Mouse (Mus musculus) c-Kit-positive CD71-negative TER-119-negative erythroid progenitor cells, embryonic 14.5 days (primary cell): ENCODE data around the gene Gm20661.
A peak's percentile ranks its signal among the peaks of the same experiment; 100 is the strongest.

Experiments
- DNase-seq: peaks from one replicate; pipeline ENCODE4 v3.0.0-alpha.2; 2013; ENCODE audit warnings: low read depth

Gm20661 gene

DNA sequence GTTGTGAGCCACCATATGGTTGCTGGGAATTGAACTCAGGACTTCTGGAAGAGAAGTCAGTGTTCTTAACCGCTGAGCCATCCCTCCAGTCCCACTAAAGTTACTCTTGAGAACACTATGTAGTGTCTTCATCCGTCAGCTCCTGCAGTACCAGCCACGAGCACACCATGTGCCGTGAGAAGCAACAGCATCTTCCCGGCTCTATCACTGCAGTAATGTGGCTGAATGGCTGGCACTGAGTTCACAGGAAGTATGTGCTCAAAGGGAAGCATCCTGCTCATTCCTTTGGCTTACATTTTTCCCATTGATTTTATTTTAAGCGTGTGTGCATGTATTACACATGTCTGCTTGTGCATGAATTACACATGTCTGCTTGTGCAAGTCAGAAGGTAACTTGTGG is 15.4 kb upstream of the Gm20661 start:
- DNase-seq, result no peak

GRCm38 (mm10) chr9:107968531-107968930 is 14.3 kb upstream of the Gm20661 start:
- no peak for DNase-seq

GRCm38 (mm10) chr9:107970311-107970710 is 12.5 kb upstream of the Gm20661 start:
- no peak for DNase-seq

DNA sequence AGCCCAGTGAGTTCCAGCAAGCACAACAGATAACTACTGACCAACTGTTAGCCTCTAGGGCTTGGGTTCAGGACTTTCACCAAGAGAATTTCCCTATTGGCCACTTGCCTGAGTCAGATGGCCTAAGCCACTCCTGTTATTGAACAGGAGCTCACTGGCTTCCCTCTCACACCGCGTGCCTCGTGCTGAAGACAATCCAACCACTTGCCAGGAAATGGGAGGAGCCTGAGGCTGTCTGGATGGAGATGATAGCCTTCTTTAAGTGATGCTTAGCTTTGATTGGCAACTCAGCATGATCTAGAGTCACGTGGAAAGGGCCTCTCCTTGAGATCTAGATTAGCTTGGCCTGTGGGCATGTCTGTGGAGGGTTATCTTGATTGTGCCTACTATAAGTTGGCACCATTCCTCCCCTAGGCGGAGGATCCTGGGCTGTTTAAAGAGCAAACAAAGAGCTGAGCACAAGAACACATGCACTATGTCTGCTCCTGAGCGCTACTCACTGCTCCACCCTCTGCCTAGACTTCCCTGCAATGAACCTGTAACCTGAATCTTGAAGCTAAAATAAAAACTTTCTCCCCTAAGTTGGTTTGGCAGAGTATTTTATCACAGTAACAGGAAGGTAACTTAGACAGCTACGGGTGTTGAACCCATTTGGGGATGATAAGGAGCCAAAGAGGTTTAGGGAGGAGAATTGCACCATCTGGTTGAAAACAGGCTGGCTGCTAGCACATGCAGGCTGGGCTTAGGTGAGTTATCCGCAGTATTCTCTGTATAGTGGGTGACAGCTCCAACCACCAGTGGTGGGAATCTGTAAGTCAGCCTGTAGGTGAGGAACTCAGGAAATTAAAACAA is 10.9 kb upstream of the Gm20661 start:
- DNase-seq, result no peak

- no peak for DNase-seq
These were observed 8.2 kb upstream of the Gm20661 start for GRCm38 (mm10) chr9:107974491-107975171.

- DNase-seq, result peak; percentile 78
These were observed 7.2 kb upstream of the Gm20661 start, which contains the start of gene Uba7 for GRCm38 (mm10) chr9:107975399-107976386. Gene Uba7 (plus strand): TSS chr9:107975505.

DNA sequence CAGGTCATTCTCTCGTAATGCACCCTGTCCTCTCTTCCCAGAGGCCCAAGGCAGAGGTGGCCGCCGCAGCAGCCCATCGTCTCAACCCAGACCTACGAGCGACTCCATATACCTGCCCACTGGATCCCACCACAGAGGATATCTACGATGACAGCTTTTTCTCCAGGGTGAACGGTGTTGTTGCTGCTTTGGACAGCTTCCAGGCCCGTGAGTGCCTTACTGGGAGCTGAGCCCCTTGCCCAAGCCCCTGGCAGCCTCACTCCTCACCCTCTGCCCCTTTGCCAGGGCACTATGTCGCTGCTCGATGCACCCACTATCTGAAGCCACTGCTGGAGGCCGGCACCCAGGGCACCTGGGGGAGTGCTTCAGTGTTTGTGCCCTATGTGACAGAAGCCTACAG is 4.0 kb upstream of the Gm20661 start:
- no peak for DNase-seq

DNA sequence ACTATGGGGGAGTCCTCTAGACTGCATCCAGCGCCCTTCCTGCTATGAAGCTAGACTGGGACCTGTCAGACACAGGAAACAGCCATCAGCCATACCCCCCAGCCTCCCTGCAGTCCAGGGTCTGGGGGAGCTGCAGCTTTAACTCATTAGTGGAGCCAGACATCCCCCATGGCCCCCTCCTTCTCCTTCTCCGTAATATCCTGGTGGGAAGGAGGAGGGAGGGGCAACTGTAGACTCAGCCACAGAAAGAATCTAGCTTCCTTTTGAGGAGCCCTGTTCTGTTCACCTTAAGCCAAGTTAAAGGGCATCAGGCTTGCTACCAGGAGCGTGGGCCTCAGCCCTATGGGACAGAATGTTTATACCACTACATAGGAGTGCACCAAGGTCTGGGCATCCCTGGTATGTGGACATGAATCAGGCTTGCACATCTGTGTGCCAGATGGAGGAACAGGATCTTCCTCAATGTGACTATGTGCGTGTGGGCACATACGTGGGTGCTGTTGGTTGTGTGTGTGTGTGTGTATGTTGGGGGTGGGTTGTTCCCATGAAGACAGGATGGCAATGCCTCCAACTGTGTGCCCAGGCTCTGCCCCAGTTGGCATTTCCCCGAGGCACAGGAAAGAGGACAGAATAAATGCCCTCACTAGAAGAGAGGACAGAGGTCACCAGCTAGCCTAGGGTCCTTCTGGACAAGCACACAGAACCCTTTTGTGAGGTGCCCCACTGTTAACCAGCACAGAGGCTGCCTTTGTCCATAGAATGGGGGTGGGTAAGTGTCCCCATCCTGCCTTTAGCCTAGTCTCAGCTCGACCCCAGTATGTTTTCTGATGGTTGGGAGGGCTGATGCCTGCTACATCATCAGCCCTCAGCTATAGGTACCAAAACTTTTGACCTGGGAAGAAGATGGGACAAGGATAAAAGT is 913 bp upstream of the Gm20661 start:
- DNase-seq, result no peak

DNA sequence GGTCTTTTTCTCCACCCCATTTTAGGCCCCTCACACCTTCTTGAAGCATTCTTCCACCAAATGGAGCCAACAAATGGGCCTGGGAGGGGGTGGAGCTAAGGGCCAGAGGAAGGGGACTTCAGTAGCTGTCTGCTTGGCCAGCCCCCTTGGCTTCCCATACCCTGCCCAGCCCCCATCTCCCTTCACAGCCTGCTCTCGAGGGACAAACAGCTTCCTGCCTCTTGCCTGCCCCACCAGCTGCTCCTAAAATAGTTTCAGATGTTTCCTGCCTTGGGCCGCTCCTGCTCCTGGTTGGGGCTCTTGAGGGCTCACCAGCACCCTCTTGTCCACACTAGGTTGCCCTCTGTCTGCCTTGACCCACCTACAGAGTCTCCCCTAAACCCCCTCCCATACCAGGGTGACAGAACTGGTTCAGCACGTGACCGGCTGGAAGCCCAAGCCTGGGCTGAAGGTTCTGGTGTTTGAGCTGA is 598 bp downstream of the Gm20661 start:
- DNase-seq, result no peak

GRCm38 (mm10) chr9:107984052-107984753 is 1.3 kb downstream of the Gm20661 start:
- DNase-seq, result no peak

GRCm38 (mm10) chr9:107984754-107985055 is 1.8 kb downstream of the Gm20661 start:
- DNase-seq, result no peak

DNA sequence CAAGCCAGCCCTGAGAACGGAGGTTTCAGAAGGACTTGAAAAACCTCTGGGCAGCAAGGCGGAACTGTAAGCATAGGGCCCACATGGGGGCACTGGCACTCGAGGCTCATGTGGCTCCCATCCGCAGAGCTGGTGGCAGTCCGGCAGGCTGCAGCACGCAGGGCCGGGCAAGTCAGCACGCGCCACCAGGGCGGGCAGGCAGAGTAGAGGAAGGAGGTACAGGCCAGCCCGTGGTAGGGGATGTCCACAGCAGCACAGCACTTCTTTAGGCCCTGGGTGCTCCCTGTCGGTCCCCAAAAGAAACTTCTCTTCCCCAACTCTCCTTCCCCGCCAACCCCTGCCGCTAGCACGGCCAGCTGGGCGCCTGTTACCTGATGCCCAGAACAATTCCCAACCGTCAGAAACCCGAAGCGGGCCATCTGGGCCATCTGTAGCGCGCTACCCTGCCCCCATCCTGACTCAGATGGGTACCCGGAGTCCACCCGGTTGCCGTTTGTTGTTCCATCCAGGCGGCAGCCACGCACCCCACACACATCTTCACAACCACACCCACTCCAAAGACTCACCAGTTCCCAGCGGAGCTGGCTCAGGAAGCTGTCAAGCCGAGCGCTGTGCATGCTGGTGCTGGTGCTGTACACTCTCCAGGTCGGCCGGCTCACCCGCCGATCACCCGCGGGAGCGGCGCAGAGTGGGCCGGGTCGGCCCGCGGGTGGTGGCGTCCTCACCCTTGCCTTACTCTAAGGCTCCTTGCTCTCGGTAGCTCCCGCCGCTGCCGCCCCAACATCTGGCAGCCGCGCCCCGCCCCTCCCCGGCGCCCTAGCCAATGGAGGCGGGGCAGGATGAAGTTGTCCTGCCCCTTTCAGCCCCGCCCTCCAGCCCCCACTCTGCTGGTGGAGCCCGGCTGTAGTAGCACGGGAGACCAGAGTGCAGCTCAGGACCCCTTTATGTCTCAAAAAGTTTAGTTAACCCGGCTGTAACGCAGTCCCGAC is 2.6 kb downstream of the Gm20661 start, which contains the start of gene Inka1:
Inka1 (minus strand) TSS at position 749 of the 989 bp plus-strand sequence.
- DNase-seq, result peak; percentile 84

GRCm38 (mm10) chr9:107986376-107986775 is 3.5 kb downstream of the Gm20661 start:
- peak; percentile 81 for DNase-seq

GRCm38 (mm10) chr9:107987950-107988349 is 5.1 kb downstream of the Gm20661 start:
- DNase-seq, result no peak

GRCm38 (mm10) chr9:107992197-107992596 is 9.3 kb downstream of the Gm20661 start, which contains the start of gene Cdhr4:
Gene Cdhr4 (plus strand): TSS chr9:107992497.
- no peak for DNase-seq

DNA sequence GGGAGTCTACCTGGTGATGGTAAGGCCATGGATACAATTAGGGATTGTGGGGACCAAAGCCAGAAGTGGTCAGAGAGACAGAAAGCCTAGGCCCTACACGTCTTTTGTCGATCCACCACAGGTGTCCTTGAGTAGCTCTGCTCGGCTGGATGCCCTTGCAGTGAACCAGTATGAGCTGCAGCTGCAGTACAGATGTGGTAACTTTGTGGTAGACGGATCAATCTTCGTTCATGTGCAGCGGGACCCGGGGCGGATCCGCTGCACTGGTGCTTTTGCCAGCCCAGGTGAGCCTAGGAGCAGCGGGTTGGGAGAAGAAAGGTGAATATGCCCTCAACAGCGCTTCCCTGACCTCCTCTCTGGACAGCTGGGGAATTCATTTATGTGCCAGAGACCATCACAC is 10.2 kb downstream of the Gm20661 start:
- DNase-seq, result no peak

- DNase-seq, result no peak
These were observed 11.6 kb downstream of the Gm20661 start for GRCm38 (mm10) chr9:107994464-107994863.

GRCm38 (mm10) chr9:107995513-107995912 is 12.7 kb downstream of the Gm20661 start:
- no peak for DNase-seq

DNA sequence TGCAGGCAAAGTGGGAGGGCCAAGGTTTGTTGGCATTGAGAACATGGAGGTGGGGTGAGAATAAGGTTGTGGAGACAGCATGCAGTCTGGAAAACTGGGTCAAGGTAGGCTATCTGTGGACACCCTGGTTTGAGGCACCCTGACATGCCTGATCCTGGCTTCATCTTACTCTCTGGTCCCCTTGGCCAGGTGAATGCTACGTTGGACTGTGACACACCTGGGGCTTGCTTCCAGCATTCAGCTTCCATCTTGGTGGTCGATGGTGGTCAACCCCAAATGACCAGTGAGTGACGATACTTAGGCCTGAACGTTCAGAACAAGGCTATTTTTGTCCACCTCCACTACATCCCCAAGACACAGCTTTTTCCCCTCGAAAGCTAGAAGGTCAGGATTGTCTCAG is 13.2 kb downstream of the Gm20661 start, which contains the start of gene Gm20662:
Gm20662 (plus strand) TSS at position 301 of the 400 bp plus-strand sequence.
- no peak for DNase-seq
